Mouse (Mus musculus): ENCODE data around the gene Olfr191. TPM values are rescaled to one million over a fixed set of nuclear protein-coding genes. Genes with fewer than 3 reads are reported as not detected.
"Not testable (repeated sequence)": the region's sequence is repeated elsewhere in the genome, so short reads cannot be mapped to it uniquely, and the experiment has no call there.

Gene Olfr191
- polyA plus RNA-seq (2015; fragmentation: Nextera tagmentation; extraction: Ambion mirVana): not detected in 2 replicates

- 56% methylated on average over 1 of the region's 1 CpGs for whole genome bisulfite sequencing
- not testable (repeated sequence) for H3K4me3 ChIP-seq (ENCODE audit: low read length); H3K9ac ChIP-seq (ENCODE audit: low read length); H3K9me3 ChIP-seq (ENCODE audit: control insufficient read depth, low read length); ATAC-seq (ENCODE audit: low read depth); H3K4me2 ChIP-seq (ENCODE audit: low read depth, low read length); H3K27me3 ChIP-seq (ENCODE audit: control insufficient read depth, insufficient read depth, low read depth, low read length); H3K4me1 ChIP-seq (replicated peaks; ENCODE audit: control insufficient read depth, insufficient read depth, low read length); H3K27ac ChIP-seq (ENCODE audit: low read length); H3K36me3 ChIP-seq (ENCODE audit: control insufficient read depth, insufficient read depth, low read length)
These were observed at the start of gene Olfr191 for GRCm38 (mm10) chr16:59089722-59090121. Gene Olfr191, minus strand, starts transcription at chr16:59089822.

GRCm38 (mm10) chr16:59130740-59131139, 41.1 kb upstream of the Olfr191 start:
- Histone ChIP-seq H3K36me3 (ENCODE audit: control insufficient read depth, insufficient read depth, low read length) (no peaks in the 10 kb centered on the region), H3K4me1 (replicated peaks; ENCODE audit: control insufficient read depth, insufficient read depth, low read length) (no peaks in the 10 kb centered on the region), H3K9ac (ENCODE audit: low read length) (no peak overlapping the region), H3K9me3 (ENCODE audit: control insufficient read depth, low read length) (no peaks in the 10 kb centered on the region), H3K4me3 (ENCODE audit: low read length) (no peak overlapping the region), H3K27ac (ENCODE audit: low read length) (no peak overlapping the region), H3K4me2 (ENCODE audit: low read depth, low read length) (no peak overlapping the region), H3K27me3 (ENCODE audit: control insufficient read depth, insufficient read depth, low read depth, low read length) (no peaks in the 10 kb centered on the region)
- 69% methylated on average over 1 of the region's 1 CpGs for WGBS
- ATAC-seq (ENCODE audit: low read depth): no peak

GRCm38 (mm10) chr16:59120969-59121368, 31.3 kb upstream of the Olfr191 start, which contains the start of gene Olfr194:
Gene Olfr194, minus strand, starts transcription at chr16:59121069.
- no peak for ATAC-seq (ENCODE audit: low read depth)
- Histone ChIP-seq H3K36me3 (ENCODE audit: control insufficient read depth, insufficient read depth, low read length) (no peaks in the 10 kb centered on the region), H3K27ac (ENCODE audit: low read length) (no peak within 1 kb of the TSS), H3K4me2 (ENCODE audit: low read depth, low read length) (no peak within 1 kb of the TSS), H3K4me1 (replicated peaks; ENCODE audit: control insufficient read depth, insufficient read depth, low read length) (no peaks in the 10 kb centered on the region), H3K4me3 (ENCODE audit: low read length) (no peak within 1 kb of the TSS), H3K27me3 (ENCODE audit: control insufficient read depth, insufficient read depth, low read depth, low read length) (no peaks in the 10 kb centered on the region), H3K9me3 (ENCODE audit: control insufficient read depth, low read length) (no peaks in the 10 kb centered on the region), H3K9ac (ENCODE audit: low read length) (no peak within 1 kb of the TSS)

GRCm38 (mm10) chr16:59111781-59112180, 22.2 kb upstream of the Olfr191 start, which contains the start of gene Olfr193:
Gene Olfr193, minus strand, starts transcription at chr16:59111881.
- Histone ChIP-seq H3K9ac (ENCODE audit: low read length) (no peak within 1 kb of the TSS), H3K27ac (ENCODE audit: low read length) (no peak within 1 kb of the TSS), H3K4me1 (replicated peaks; ENCODE audit: control insufficient read depth, insufficient read depth, low read length) (no peaks in the 10 kb centered on the region), H3K27me3 (ENCODE audit: control insufficient read depth, insufficient read depth, low read depth, low read length) (no peaks in the 10 kb centered on the region), H3K4me3 (ENCODE audit: low read length) (no peak within 1 kb of the TSS), H3K36me3 (ENCODE audit: control insufficient read depth, insufficient read depth, low read length) (no peaks in the 10 kb centered on the region), H3K4me2 (ENCODE audit: low read depth, low read length) (no peak within 1 kb of the TSS), H3K9me3 (ENCODE audit: control insufficient read depth, low read length) (no peaks in the 10 kb centered on the region)
- ATAC-seq (ENCODE audit: low read depth): no peak
- 90% methylated on average over 1 of the region's 1 CpGs for WGBS

GRCm38 (mm10) chr16:59108522-59108921, 18.9 kb upstream of the Olfr191 start:
- ATAC-seq (ENCODE audit: low read depth); H3K27me3 ChIP-seq (ENCODE audit: control insufficient read depth, insufficient read depth, low read depth, low read length): not testable (repeated sequence)

GRCm38 (mm10) chr16:59105312-59105711, 15.7 kb upstream of the Olfr191 start:
- no peak overlapping the region for H3K9ac ChIP-seq (ENCODE audit: low read length)
- H3K27ac ChIP-seq (ENCODE audit: low read length): no peak overlapping the region
- no peak for ATAC-seq (ENCODE audit: low read depth)
- WGBS: 68% methylated on average over 2 of the region's 2 CpGs
- H3K9me3 ChIP-seq (ENCODE audit: control insufficient read depth, low read length): no peaks in the 10 kb centered on the region
- H3K27me3 ChIP-seq (ENCODE audit: control insufficient read depth, insufficient read depth, low read depth, low read length): no peaks in the 10 kb centered on the region
- no peak overlapping the region for H3K4me2 ChIP-seq (ENCODE audit: low read depth, low read length)
- H3K36me3 ChIP-seq (ENCODE audit: control insufficient read depth, insufficient read depth, low read length): no peaks in the 10 kb centered on the region
- no peaks in the 10 kb centered on the region for H3K4me1 ChIP-seq (replicated peaks; ENCODE audit: control insufficient read depth, insufficient read depth, low read length)
- no peak overlapping the region for H3K4me3 ChIP-seq (ENCODE audit: low read length)

More at GRCm38 (mm10) chr16:59108522-59108921, 18.9 kb upstream of the Olfr191 start:
- 35% methylated on average over 5 of the region's 5 CpGs for WGBS
- not testable (repeated sequence) for H3K9me3 ChIP-seq (ENCODE audit: control insufficient read depth, low read length); H3K36me3 ChIP-seq (ENCODE audit: control insufficient read depth, insufficient read depth, low read length); H3K4me2 ChIP-seq (ENCODE audit: low read depth, low read length); H3K4me1 ChIP-seq (replicated peaks; ENCODE audit: control insufficient read depth, insufficient read depth, low read length); H3K27ac ChIP-seq (ENCODE audit: low read length); H3K4me3 ChIP-seq (ENCODE audit: low read length); H3K9ac ChIP-seq (ENCODE audit: low read length)

- ATAC-seq (ENCODE audit: low read depth); H3K27ac ChIP-seq (ENCODE audit: low read length); H3K9me3 ChIP-seq (ENCODE audit: control insufficient read depth, low read length); H3K27me3 ChIP-seq (ENCODE audit: control insufficient read depth, insufficient read depth, low read depth, low read length); H3K4me3 ChIP-seq (ENCODE audit: low read length); H3K4me2 ChIP-seq (ENCODE audit: low read depth, low read length); H3K36me3 ChIP-seq (ENCODE audit: control insufficient read depth, insufficient read depth, low read length); H3K9ac ChIP-seq (ENCODE audit: low read length); H3K4me1 ChIP-seq (replicated peaks; ENCODE audit: control insufficient read depth, insufficient read depth, low read length): not testable (repeated sequence)
- WGBS: 81% methylated on average over 2 of the region's 2 CpGs
These were observed 8.5 kb downstream of the Olfr191 start for GRCm38 (mm10) chr16:59081113-59081512.

- Histone ChIP-seq H3K9ac (ENCODE audit: low read length) (no peak within 1 kb of the TSS), H3K36me3 (ENCODE audit: control insufficient read depth, insufficient read depth, low read length) (no peaks in the 10 kb centered on the region), H3K4me1 (replicated peaks; ENCODE audit: control insufficient read depth, insufficient read depth, low read length) (no peaks in the 10 kb centered on the region), H3K27me3 (ENCODE audit: control insufficient read depth, insufficient read depth, low read depth, low read length) (no peaks in the 10 kb centered on the region), H3K27ac (ENCODE audit: low read length) (no peak within 1 kb of the TSS), H3K4me3 (ENCODE audit: low read length) (no peak within 1 kb of the TSS), H3K4me2 (ENCODE audit: low read depth, low read length) (no peak within 1 kb of the TSS), H3K9me3 (ENCODE audit: control insufficient read depth, low read length) (no peaks in the 10 kb centered on the region)
- WGBS: 83% methylated on average over 5 of the region's 5 CpGs
- ATAC-seq (ENCODE audit: low read depth): no peak
These were observed 11.7 kb downstream of the Olfr191 start, which contains the start of gene Olfr190 for GRCm38 (mm10) chr16:59077905-59078304. Gene Olfr190, minus strand, starts transcription at chr16:59078005.

GRCm38 (mm10) chr16:59073520-59073919, 16.1 kb downstream of the Olfr191 start:
- Histone ChIP-seq H3K9me3 (ENCODE audit: control insufficient read depth, low read length) (no peaks in the 10 kb centered on the region), H3K4me1 (replicated peaks; ENCODE audit: control insufficient read depth, insufficient read depth, low read length) (no peaks in the 10 kb centered on the region), H3K27me3 (ENCODE audit: control insufficient read depth, insufficient read depth, low read depth, low read length) (no peaks in the 10 kb centered on the region), H3K27ac (ENCODE audit: low read length) (no peak overlapping the region), H3K4me2 (ENCODE audit: low read depth, low read length) (no peak overlapping the region), H3K36me3 (ENCODE audit: control insufficient read depth, insufficient read depth, low read length) (no peaks in the 10 kb centered on the region), H3K4me3 (ENCODE audit: low read length) (no peak overlapping the region), H3K9ac (ENCODE audit: low read length) (no peak overlapping the region)
- ATAC-seq (ENCODE audit: low read depth): no peak
- WGBS: 75% methylated on average over 1 of the region's 1 CpGs

- no peak for ATAC-seq (ENCODE audit: low read depth)
- Histone ChIP-seq H3K9me3 (ENCODE audit: control insufficient read depth, low read length) (no peaks in the 10 kb centered on the region), H3K27me3 (ENCODE audit: control insufficient read depth, insufficient read depth, low read depth, low read length) (no peaks in the 10 kb centered on the region), H3K27ac (ENCODE audit: low read length) (no peak overlapping the region), H3K36me3 (ENCODE audit: control insufficient read depth, insufficient read depth, low read length) (no peaks in the 10 kb centered on the region), H3K4me3 (ENCODE audit: low read length) (no peak overlapping the region), H3K4me2 (ENCODE audit: low read depth, low read length) (no peak overlapping the region), H3K9ac (ENCODE audit: low read length) (no peak overlapping the region), H3K4me1 (replicated peaks; ENCODE audit: control insufficient read depth, insufficient read depth, low read length) (no peaks in the 10 kb centered on the region)
These were observed 17.9 kb downstream of the Olfr191 start for GRCm38 (mm10) chr16:59071755-59072154.

All from lung, embryonic 16.5 days (tissue).